Mouse (Mus musculus): Measurements from ENCODE around the gene Ap5s1. TPM values are rescaled to one million over a fixed set of nuclear protein-coding genes. Genes with fewer than 3 reads are reported as not detected.

Gene Ap5s1
- total and polyA plus RNA-seq, 3 experiments, result 9.1 to 22.5 (median 9.9) TPM

DNA sequence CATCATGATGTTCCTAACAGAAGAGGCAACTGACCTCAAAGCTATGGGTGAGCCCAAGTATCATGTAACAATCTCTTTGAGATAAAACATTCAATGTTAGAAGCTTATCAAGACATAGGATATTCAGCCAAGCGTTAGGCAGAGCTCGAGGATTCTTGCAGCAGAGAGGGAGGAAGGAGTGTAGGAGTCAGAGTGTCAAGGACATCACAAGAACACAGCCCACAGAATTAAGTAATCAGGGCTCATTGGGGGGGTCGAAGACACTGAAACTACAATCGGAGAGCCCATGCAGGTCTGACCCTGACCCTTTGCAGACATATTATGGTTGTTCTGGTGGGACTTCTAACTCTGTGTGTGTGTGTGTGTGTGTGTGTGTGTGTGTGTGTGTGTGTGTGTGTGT lies 13.2 kb downstream of the Ap5s1 start:
- H3K36me3 ChIP-seq (replicated peaks in 1 of 2; ENCODE audit: control insufficient read depth in 1 of 2, insufficient read depth in 1 of 2, low read length in 1 of 2), result no peaks in the 10 kb centered on the region
- no peak for TF ChIP-seq RCOR1 (conservative IDR thresholded peaks at IDR 0.05; ENCODE audit: low read depth, low read length)
- TF ChIP-seq E2F4 (IDR thresholded peaks at IDR 0.05; ENCODE audit: insufficient replicate concordance, low read depth, low read length), result no peak
- TF ChIP-seq SMC3 (IDR thresholded peaks at IDR 0.05; ENCODE audit: low read depth, low read length), result no peak
- TF ChIP-seq UBTF (IDR thresholded peaks at IDR 0.05; ENCODE audit: low read depth, low read length), result no peak
- TF ChIP-seq USF2 (conservative IDR thresholded peaks at IDR 0.05; ENCODE audit: low read depth, low read length), result no peak
- no peak for TF ChIP-seq ETS1 (conservative IDR thresholded peaks at IDR 0.05; ENCODE audit: low read depth, low read length)
- TF ChIP-seq POLR2AphosphoS2 (IDR thresholded peaks at IDR 0.05; ENCODE audit: low read depth, low read length), result no peak
- no peak for TF ChIP-seq MAZ (IDR thresholded peaks at IDR 0.05; ENCODE audit: low read depth, low read length)
- H3K4me1 ChIP-seq (ENCODE audit: control insufficient read depth in 1 of 2, insufficient read depth in 2 of 2), result peaks cover 1 to 4% of the 10 kb centered on the region in 2 experiments; a peak in 2 of 4 replicates
- dilution Hi-C loops (cut with MboI; ENCODE audit: extremely low pct_ligation_motif_present, extremely low pct_unique_long_range_greater_than_20kb, low sequenced_read_pairs) (no loop called here), in situ Hi-C loops (cut with MboI; ENCODE audit: low pct_ligation_motif_present, low pct_unique_long_range_greater_than_20kb, low sequenced_read_pairs) (no loop called here)
- DNase-seq (ENCODE audit: extremely low read depth), result no peak
- no peak overlapping the region for H3K4me3 ChIP-seq (replicated peaks in 1 of 3; ENCODE audit: low read depth in 2 of 3, low read length in 2 of 3, poor library complexity in 1 of 3)
- peaks cover 2% of the 10 kb centered on the region for H3K9me3 ChIP-seq (replicated peaks; ENCODE audit: low read length)
- no peaks in the 10 kb centered on the region for H3K79me2 ChIP-seq (replicated peaks; ENCODE audit: control insufficient read depth, extremely low read depth, insufficient read depth, poor library complexity, severe bottlenecking)
- no peak overlapping the region for H3K9ac ChIP-seq (ENCODE audit: insufficient read depth, low read depth)
- H3K27ac ChIP-seq (ENCODE audit: insufficient read depth, low read depth), result no peak overlapping the region
- no peak overlapping the region for H3K4me2 ChIP-seq (ENCODE audit: insufficient read depth, low read depth, poor library complexity, severe bottlenecking)
- H3K27me3 ChIP-seq (replicated peaks), result peaks cover 1% of the 10 kb centered on the region

DNA sequence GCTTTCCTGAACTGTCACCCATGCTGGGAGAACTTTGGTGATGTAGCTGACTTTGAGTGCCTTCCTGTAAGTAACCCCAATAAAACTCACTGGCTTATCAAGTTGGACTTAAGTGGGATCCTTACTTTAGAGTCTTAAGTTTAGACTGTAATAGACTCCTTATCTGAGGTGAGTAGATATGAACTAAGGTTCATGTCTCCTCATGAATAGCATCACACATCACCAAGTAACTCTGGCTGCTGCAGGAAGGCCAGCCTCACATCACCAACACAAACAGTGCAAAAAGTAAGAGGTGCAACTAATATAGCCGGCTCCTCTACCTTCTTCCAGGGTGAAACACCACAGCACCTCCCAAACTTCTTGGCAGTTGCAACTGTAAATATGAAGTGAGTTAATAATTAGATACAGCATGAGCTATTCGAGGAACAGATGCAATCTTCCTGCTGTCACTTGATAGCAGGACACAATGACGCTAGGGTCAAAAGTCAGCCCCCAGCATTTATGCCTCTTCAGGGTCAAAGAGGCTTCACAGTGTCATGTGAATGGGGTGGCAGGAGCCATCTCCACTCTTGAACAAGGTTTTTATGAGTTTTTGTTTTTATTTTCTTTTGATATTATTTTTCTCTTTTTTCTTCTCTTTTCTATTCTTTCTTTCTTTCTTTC lies 15.1 kb downstream of the Ap5s1 start:
- H3K4me2 ChIP-seq (ENCODE audit: insufficient read depth, low read depth, poor library complexity, severe bottlenecking), result no peak overlapping the region

More for the DNA sequence above, 15.1 kb downstream of the Ap5s1 start:
- TF ChIP-seq JUND (conservative IDR thresholded peaks at IDR 0.05; ENCODE audit: low read depth, low read length) (no peak), BHLHE40 (IDR thresholded peaks at IDR 0.05; ENCODE audit: low read depth, low read length) (no peak), MAZ (IDR thresholded peaks at IDR 0.05; ENCODE audit: low read depth, low read length) (no peak), KAT2A (IDR thresholded peaks at IDR 0.05; ENCODE audit: insufficient replicate concordance, low read length) (no peak), RAD21 (IDR thresholded peaks at IDR 0.05; ENCODE audit: low read depth, low read length) (no peak), MXI1 (IDR thresholded peaks at IDR 0.05; ENCODE audit: low read depth, low read length) (no peak), JUN (IDR thresholded peaks at IDR 0.05; ENCODE audit: insufficient read depth, low read depth, low read length) (no peak), EP300 (IDR thresholded peaks at IDR 0.05; ENCODE audit: low read length) (no peak), SMC3 (IDR thresholded peaks at IDR 0.05; ENCODE audit: low read depth, low read length) (no peak), MEF2A (IDR thresholded peaks at IDR 0.05; ENCODE audit: borderline replicate concordance, low read depth, low read length) (no peak), USF2 (conservative IDR thresholded peaks at IDR 0.05; ENCODE audit: low read depth, low read length) (no peak), MYC (IDR thresholded peaks at IDR 0.05; ENCODE audit: low read depth, low read length) (no peak), CHD1 (IDR thresholded peaks at IDR 0.05; ENCODE audit: low read depth, low read length) (no peak), NRF1 (IDR thresholded peaks at IDR 0.05; ENCODE audit: low read depth, low read length) (no peak), NELFE (IDR thresholded peaks at IDR 0.05; ENCODE audit: low read depth, low read length) (no peak), ETS1 (conservative IDR thresholded peaks at IDR 0.05; ENCODE audit: low read depth, low read length) (no peak)
- dilution Hi-C loops (cut with MboI; ENCODE audit: extremely low pct_ligation_motif_present, extremely low pct_unique_long_range_greater_than_20kb, low sequenced_read_pairs), result no loop called here
- H3K4me1 ChIP-seq (ENCODE audit: control insufficient read depth in 1 of 2, insufficient read depth in 2 of 2), result peaks cover 6 to 10% of the 10 kb centered on the region in 2 experiments
- H3K27me3 ChIP-seq (replicated peaks), result peaks cover 1% of the 10 kb centered on the region
- H3K9ac ChIP-seq (ENCODE audit: insufficient read depth, low read depth), result no peak overlapping the region
- peaks cover 2% of the 10 kb centered on the region for H3K9me3 ChIP-seq (replicated peaks; ENCODE audit: low read length)
- in situ Hi-C loops (cut with MboI; ENCODE audit: low pct_ligation_motif_present, low pct_unique_long_range_greater_than_20kb, low sequenced_read_pairs), result no loop called here
- no peak overlapping the region for H3K4me3 ChIP-seq (replicated peaks in 1 of 3; ENCODE audit: low read depth in 2 of 3, low read length in 2 of 3, poor library complexity in 1 of 3)
- no peaks in the 10 kb centered on the region for H3K36me3 ChIP-seq (replicated peaks in 1 of 2; ENCODE audit: control insufficient read depth in 1 of 2, insufficient read depth in 1 of 2, low read length in 1 of 2)
- no peak overlapping the region for H3K27ac ChIP-seq (ENCODE audit: insufficient read depth, low read depth)
- no peaks in the 10 kb centered on the region for H3K79me2 ChIP-seq (replicated peaks; ENCODE audit: control insufficient read depth, extremely low read depth, insufficient read depth, poor library complexity, severe bottlenecking)
- no peak for DNase-seq (ENCODE audit: extremely low read depth)

Measured in CH12.LX (cell line).